Mouse (Mus musculus) kidney, adult 9 months (tissue): Measurements from ENCODE around the gene Shcbp1l.
"Not testable (repeated sequence)": the region's sequence is repeated elsewhere in the genome, so short reads cannot be mapped to it uniquely, and the experiment has no call there.

Experiments used
- DNase-seq: peaks from one replicate; pipeline ENCODE4 v3.0.0; 2022

Shcbp1l gene

GRCm38 (mm10) chr1:153424271-153424670 is 691 bp upstream of the Shcbp1l start:
- DNase-seq: no peak

- no peak for DNase-seq
Measured at GRCm38 (mm10) chr1:153431158-153431557, 6.2 kb downstream of the Shcbp1l start.

DNA sequence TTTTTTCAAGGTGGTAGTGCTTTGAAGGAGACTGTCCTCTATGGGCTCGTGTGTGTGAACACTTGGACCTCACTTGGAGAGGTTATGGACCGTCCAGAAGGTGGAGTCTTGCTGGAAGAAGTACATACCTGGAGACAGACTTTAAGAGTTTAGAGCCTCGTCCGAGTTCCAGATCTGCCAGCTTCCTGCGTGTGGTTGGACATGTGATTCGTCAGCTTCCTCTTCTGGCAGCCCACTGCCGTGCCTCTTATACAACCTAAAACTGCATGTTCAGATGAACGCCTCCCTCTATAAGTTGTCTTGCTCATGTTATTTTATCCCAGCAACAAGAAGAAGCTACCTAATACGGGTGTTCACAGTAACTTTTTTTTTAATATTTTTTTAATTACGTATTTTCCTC is 6.7 kb downstream of the Shcbp1l start:
- DNase-seq: no peak

DNA sequence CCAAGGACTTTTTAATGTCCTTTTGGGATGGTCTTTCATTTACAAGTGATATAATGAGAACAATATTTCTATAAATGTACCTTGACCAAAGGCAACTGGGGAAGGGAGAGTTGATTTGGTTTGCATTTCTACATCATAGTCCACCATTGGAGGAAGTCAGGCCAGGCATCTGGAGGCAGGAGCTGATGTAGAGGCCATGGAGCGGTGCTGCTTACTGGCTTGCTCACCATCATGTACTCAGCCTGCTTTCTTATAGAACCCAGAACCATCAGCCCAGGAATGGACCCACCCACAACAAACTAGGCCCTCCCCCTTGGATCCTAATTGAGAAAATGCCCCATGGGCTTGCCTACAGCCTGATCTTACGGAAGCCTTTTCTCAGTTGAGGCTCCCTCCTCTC is 7.4 kb downstream of the Shcbp1l start:
- no peak for DNase-seq

DNA sequence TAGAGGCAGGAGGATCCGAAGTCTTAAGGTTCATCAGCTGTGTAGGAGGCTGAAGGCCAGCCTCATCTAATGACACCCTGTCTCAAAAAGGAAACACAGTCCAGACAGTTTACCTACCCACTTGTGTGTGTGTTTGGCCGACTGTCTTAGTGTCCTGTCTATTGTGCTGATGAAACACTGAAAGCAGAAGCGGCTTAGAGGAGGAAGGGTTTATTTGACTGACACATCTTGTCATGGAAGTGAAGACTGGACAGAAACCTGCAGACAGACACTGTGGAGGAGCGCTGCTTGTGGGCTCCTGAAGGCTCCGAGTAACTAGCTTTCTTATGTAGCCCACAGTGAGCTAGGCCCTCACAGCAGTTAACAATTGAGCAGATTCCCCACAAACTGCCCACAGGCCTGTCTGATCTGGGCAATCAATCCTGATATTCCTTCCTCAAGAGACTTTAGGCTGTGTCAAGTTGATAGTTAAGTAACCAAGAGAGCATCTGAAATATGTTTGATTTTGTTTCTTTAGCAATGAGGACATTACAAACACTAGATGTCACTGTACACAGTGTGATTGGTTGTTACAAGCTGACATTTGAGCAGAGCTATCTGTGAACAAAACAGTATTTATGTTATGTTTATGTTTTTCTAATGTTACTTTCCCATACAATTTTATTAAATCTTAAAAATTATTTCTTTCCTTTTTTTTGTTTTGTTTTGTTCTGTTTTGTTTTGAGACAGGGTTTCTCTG is 9.1 kb downstream of the Shcbp1l start:
- DNase-seq: no peak

GRCm38 (mm10) chr1:153437536-153437935 is 12.6 kb downstream of the Shcbp1l start:
- no peak for DNase-seq

DNA sequence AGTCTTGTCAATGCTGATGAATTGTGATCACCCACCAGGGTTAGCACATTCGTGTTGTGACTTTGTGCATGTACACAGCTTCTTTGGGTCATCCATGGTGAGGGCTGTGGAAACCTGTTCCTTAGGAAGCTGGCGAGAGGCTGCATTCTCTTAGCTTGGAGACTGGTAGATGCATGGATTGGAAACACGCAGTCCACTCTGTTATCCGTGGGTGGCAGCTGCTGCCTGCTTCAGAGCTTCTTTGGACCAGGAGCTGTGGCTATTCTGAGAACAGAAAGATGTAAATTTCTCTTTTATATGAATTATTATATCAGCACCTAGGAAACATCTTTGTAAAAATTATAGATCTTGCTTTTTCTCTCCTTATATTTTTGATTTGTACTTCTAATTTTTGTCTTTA is 15.8 kb downstream of the Shcbp1l start:
- DNase-seq: no peak

- DNase-seq: no peak
Measured at GRCm38 (mm10) chr1:153441656-153442055, 16.7 kb downstream of the Shcbp1l start.

DNA sequence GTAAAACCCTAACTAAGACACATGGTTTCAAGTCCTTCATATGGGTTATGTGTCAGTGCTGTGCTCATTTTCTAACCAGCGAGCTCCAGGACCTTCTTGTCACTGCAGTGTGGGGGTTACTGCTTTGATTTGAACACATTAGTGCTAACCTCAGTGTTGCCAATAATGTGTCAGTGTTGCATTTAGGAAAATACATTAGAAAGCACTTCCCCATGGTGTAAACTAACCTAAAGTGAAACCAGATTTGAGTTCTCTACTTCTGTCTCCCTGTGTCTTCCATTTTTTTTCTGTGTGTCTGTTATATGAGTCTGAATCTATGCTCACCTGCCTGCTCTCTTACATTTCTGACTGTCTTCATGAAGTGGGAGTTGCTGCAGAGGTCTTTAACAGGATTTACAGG is 18.1 kb downstream of the Shcbp1l start:
- DNase-seq: no peak

- DNase-seq: no peak
Measured at GRCm38 (mm10) chr1:153443632-153444031, 18.7 kb downstream of the Shcbp1l start.

DNA sequence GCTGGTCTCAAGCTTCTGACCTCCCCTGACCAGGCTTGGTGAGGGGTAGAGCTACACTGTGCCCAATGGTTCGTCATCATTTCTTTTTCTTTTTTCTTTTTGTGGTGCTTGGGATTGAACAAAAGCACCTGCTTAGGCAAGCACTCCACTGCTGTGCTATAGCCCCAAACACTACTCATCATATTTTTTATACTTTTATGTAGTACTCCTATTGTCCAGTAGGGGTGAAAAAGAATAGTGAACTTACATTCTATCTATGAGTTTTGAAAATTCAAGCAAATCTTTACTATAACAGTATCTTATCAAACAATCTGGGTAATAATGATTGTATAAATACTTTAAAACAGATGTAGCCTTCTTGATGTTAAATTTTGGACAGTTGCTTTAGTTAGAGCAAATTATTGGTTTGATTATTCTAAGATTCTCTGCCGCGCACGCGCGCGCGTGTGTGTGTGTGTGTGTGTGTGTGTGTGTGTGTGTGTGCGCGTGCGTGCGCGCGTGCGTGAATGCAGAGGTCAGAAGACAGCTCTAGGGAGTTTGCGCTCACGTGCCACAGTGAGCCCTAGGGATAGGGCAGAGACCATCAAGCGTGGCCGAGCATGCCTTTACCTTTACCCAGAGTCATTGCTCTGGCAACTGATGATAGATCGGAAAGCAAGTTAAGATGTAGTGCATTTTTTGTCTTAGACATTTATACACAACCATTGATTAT is 21.3 kb downstream of the Shcbp1l start:
- no peak for DNase-seq

GRCm38 (mm10) chr1:153451237-153452154 is 26.5 kb downstream of the Shcbp1l start:
- DNase-seq: peak; percentile 24

DNA sequence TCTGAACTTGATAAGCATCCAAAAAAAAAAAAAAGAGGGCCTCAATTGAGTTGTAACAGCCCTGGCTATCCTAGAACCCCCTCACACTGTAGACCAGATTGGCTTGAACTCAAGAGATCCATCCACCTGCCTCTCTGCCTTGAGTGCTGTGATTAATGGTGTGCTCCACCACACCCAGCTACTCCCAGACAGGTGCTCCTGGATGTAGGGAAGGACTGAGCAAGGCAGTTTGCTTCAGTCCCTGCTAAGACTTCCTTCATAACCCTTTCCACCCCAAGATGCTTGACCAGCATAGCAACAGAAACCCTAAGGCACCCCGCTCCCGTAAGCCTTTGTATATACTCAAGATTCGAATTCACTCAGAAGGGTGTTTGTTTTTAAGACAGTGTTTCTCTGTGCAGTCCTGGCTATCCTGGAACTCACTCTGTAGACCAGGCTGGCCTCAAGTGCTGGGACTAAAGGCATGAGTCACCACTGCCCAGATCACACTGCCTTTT is 28.2 kb downstream of the Shcbp1l start:
- no peak for DNase-seq

GRCm38 (mm10) chr1:153456137-153456536 is 31.2 kb downstream of the Shcbp1l start:
- DNase-seq: no peak

- DNase-seq: no peak
Measured at GRCm38 (mm10) chr1:153461796-153462195, 36.8 kb downstream of the Shcbp1l start.

DNA sequence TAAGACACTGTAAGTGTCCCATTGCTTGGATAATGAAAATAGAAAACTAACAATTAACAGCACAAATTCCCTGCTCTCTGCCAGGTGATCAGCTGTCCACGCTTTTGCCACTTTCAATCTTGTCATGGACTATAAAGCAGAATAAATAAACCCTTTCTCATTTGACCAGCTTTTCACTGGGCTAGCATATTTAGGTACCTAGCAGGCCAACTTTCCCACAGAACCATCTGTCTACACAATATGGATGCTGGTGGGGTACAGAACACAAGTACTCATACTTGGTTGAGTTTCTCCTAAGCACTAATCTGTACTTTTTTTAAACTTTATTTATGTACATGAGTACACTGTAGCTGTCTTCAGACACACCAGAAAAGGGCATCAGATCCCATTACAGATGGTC is 54.3 kb downstream of the Shcbp1l start:
- DNase-seq: no peak

- DNase-seq: peak; percentile 74
Measured at GRCm38 (mm10) chr1:153480386-153481024, 55.5 kb downstream of the Shcbp1l start.

- no peak for DNase-seq
Measured at GRCm38 (mm10) chr1:153481025-153481412, 56.1 kb downstream of the Shcbp1l start.

DNA sequence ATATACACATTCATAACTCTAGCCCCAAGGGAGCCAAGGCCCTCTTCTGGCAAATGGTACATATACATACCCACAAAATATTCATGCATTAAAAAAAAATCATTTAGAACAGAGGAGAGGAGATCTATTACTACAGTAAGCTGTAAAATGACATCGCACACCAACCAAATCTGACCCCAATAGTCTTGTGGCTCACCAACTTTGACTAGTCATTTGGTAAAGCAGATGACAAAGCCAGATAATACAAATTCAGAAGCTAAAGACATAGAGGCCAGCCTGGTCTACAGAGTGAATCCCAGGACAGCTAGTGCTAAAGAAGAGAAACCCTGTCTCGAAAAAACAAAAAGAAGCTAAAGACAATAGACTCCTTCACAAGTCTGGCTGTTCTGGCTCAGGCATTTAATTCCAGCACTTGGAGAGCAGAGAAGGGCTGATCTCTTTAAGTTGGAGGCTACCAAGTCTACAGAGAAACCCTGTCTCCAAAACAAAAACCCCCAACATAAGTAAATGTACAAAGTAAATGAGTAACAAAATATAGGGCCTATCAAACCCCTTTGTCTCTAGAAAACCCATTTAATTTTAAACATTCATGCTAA is 60.3 kb downstream of the Shcbp1l start:
- DNase-seq: no peak

DNA sequence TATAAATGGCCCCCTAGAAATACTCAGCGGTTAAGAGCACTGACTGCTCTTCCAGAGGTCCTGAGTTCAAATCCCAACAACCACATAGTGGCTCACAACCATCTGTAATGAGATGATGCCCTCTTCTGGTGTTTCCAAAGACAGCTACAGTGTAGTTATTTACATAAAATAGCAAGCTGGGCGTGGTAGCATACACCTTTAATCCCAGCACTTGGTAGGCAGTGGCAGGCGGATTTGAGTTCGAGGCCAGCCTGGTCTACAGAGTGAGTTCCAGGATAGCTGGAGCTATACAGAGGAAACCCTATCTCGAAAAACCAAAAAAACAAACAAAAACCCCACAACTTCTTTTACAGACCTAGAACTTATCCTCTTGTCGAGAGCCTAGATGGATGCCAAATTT is 61.2 kb downstream of the Shcbp1l start:
- not testable (repeated sequence) for DNase-seq

- DNase-seq: peak; percentile 80
Measured at GRCm38 (mm10) chr1:153486767-153487499, 62.0 kb downstream of the Shcbp1l start.

- peak; percentile 98 for DNase-seq
Measured at GRCm38 (mm10) chr1:153487500-153487879, 62.5 kb downstream of the Shcbp1l start, which contains the start of gene Dhx9. Gene Dhx9, minus strand, starts transcription at chr1:153487660.
